Mouse (Mus musculus) embryonic facial prominence, embryonic 10.5 days (tissue): ENCODE results near the gene Klf9. TPM values are rescaled to one million over a fixed set of nuclear protein-coding genes. Genes with fewer than 3 reads are reported as not detected.

Experiments used
- DNase-seq: peaks from one replicate; pipeline ENCODE4 v3.0.0-alpha.2; 2017; ENCODE audit warnings: low spot score
- H3K27ac ChIP-seq: fragments of 300-500 bp; sonication (generic); replicated peaks from 2 replicates; pipeline ENCODE4 v1.5.1; 2016; ENCODE audit warnings: mild to moderate bottlenecking
- H3K27me3 ChIP-seq: fragments of 300-500 bp; sonication (generic); replicated peaks from 2 replicates; pipeline ENCODE4 v1.6.1; 2016; ENCODE audit warnings: low read depth, mild to moderate bottlenecking; ENCODE audit not compliant: poor library complexity, severe bottlenecking
- H3K36me3 ChIP-seq: fragments of 300-500 bp; sonication (generic); replicated peaks from 2 replicates; pipeline ENCODE4 v1.6.1; 2016; ENCODE audit warnings: mild to moderate bottlenecking, moderate library complexity
- H3K4me1 ChIP-seq: fragments of 300-500 bp; sonication (generic); 2 replicates; pipeline ENCODE4 v1.6.1; 2016
- H3K4me3 ChIP-seq: fragments of 300-500 bp; sonication (generic); 2 replicates; pipeline ENCODE4 v1.5.1; 2016; ENCODE audit warnings: mild to moderate bottlenecking, moderate library complexity
- H3K9me3 ChIP-seq: fragments of 300-500 bp; sonication (generic); 2 replicates; pipeline ENCODE4 v1.6.1; 2016; ENCODE audit warnings: mild to moderate bottlenecking
- WGBS: fragments of 180-500 bp; shearing (Covaris S2); methylation state at CpG from one replicate; pipeline ENCODE4 v1.1.7; 2016; 5-methylcytosine and 5-hydroxymethylcytosine counted together
- polyA plus RNA-seq: library from polyadenylated mRNA; unstranded; fragments of >200 nt; fragmentation: Nextera tagmentation; extraction: Ambion mirVana; gene quantifications from 2 replicates; pipeline ENCODE4 v1.2.1, GENCODE M21; 2016

Klf9 gene
- polyA plus RNA-seq, 1 experiment from 2014 or later, result 0.79 TPM

DNA sequence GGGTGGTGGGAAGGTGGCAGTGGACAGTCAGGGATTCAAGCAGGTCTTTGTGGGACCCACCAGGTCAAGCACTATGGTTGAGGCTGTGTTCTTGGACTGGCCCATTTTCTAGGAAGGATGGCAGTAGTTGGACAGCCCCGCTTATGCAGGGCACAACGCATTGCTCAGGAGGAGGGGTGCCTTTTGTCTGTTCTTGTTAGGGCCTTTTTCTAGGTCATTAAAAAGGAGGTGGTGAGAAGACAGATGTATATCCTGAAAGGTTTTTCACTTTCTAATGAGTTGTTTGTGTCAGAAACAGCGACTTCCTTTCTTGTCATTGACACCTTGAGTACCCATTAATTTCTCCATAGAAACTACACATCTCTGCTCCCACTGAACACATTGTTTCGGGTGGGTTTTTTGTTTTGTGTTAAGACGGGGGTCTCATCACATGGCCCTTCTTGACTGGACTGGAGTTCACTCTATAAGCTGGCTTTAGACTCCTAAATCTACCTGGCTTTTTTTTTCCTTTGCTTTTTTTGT, 12.6 kb downstream of the Klf9 start:
- Histone ChIP-seq H3K9me3 (no peaks in the 10 kb centered on the region), H3K4me3 (no peak overlapping the region), H3K27me3 (no peaks in the 10 kb centered on the region), H3K4me1 (peaks cover 12% of the 10 kb centered on the region), H3K27ac (no peak overlapping the region), H3K36me3 (no peaks in the 10 kb centered on the region)
- WGBS, result 87% methylated on average over 5 of the region's 5 CpGs
- DNase-seq, result no peak

DNA sequence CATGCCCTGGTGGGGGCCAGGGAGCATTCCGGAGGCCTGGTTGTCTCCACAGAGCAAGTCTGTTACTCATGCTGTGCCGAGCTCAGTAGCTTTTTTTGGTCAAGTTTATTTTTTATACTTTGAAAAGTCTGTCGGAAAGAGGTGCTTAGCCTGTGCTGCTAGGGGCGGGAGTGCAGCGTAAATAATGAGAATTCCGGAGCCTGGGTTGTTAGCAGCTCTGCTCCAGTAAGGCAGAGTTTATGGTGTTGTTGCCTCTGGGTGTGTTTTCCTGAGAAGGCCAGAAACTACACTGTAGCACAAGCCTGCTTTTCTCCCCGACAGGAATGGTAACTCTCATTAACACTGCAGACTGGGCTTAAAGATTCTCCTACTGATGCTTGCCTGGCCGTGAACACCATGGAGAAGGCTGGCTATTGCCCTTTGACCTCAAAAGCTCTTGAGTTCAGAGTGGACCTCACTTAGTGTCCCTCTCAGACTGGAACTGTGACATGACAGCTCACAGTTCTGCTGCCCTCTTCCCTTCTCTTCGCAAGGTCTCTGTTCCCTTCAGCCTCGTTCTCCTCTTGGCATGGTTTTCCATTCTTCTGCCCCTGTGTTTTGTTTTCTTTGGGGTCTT, 18.9 kb downstream of the Klf9 start:
- Histone ChIP-seq H3K27me3 (no peaks in the 10 kb centered on the region), H3K4me3 (no peak overlapping the region), H3K9me3 (no peaks in the 10 kb centered on the region), H3K27ac (no peak overlapping the region), H3K4me1 (peaks cover 18% of the 10 kb centered on the region), H3K36me3 (no peaks in the 10 kb centered on the region)
- no peak for DNase-seq
- WGBS, result 71% methylated on average over 10 of the region's 10 CpGs

DNA sequence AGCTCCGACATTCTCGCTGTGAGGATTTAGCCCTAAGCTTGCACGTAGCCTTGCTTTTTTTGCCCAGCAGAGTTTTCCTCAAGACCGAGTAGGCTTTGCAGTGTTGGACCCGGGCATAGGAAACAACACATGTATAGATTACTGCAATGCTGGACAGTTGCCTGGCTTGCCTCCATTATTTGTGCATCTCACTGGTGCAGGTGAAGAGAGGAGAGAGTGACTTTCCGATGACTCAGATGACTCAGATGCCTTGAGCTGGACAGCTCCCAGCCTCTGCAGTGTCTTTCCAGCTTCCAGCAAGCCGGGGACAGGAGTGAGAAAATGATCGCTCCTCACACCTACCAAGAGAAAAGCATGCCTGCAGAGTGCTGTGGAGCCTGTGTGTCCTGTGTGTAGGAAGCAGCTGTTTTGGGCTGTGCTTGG, 21.4 kb downstream of the Klf9 start:
- Histone ChIP-seq H3K27ac (no peak overlapping the region), H3K27me3 (no peaks in the 10 kb centered on the region), H3K36me3 (no peaks in the 10 kb centered on the region), H3K4me3 (no peak overlapping the region), H3K4me1 (peaks cover 18% of the 10 kb centered on the region), H3K9me3 (no peaks in the 10 kb centered on the region)
- peak; percentile 35 for DNase-seq
- 19% methylated on average over 8 of the region's 8 CpGs for WGBS

DNA sequence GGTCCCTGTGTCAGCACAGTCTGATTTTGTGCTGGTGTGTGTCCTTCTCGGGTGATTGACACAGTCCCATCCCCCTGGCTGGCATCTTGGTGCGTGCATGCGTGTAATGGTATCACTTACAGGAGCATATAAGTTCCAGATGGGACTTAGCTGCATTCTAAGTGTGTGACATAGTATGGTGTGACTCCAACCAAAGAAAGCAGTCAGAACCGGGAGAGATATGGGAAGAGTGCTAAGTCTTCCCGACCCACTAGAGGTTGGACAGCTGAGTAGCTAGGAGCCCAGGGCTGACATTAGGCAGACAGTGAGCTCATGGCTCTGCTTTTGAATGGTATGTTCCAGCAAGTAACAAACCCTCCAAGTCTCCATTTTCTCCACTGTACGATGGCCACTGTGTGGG, 21.9 kb downstream of the Klf9 start:
- DNase-seq, result peak; percentile 32
- WGBS, result 62% methylated on average over 6 of the region's 6 CpGs
- H3K27me3 ChIP-seq, result no peaks in the 10 kb centered on the region

DNA sequence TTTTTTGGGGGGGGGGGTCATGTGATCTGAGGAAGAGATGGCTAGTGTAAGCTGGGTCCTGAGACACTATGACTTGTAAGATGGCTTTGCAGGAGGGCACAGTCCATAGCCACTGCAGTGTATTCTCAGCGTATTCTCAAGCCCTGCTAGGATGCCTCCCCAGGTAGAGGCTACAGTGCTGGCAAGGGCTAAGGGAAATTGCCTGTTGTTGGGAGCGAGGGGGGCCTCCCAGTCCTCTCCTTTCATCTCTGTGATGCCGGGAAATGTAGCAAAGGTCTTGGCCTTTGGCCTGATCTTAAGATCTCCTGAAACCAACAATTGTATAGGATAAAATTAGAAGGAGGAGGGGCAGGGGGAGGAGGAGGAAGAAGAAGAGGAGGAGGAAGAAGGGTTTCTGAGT, 22.3 kb downstream of the Klf9 start:
- Histone ChIP-seq H3K27me3 (no peaks in the 10 kb centered on the region), H3K36me3 (no peaks in the 10 kb centered on the region), H3K4me3 (no peak overlapping the region), H3K9me3 (no peaks in the 10 kb centered on the region), H3K27ac (no peak overlapping the region), H3K4me1 (peaks cover 18% of the 10 kb centered on the region)
- WGBS, result 38% methylated on average over 3 of the region's 3 CpGs
- DNase-seq, result no peak

More for the DNA sequence above, 21.9 kb downstream of the Klf9 start:
- H3K9me3 ChIP-seq, result no peaks in the 10 kb centered on the region
- H3K27ac ChIP-seq, result no peak overlapping the region
- H3K36me3 ChIP-seq, result no peaks in the 10 kb centered on the region
- no peak overlapping the region for H3K4me3 ChIP-seq
- peaks cover 18% of the 10 kb centered on the region for H3K4me1 ChIP-seq

DNA sequence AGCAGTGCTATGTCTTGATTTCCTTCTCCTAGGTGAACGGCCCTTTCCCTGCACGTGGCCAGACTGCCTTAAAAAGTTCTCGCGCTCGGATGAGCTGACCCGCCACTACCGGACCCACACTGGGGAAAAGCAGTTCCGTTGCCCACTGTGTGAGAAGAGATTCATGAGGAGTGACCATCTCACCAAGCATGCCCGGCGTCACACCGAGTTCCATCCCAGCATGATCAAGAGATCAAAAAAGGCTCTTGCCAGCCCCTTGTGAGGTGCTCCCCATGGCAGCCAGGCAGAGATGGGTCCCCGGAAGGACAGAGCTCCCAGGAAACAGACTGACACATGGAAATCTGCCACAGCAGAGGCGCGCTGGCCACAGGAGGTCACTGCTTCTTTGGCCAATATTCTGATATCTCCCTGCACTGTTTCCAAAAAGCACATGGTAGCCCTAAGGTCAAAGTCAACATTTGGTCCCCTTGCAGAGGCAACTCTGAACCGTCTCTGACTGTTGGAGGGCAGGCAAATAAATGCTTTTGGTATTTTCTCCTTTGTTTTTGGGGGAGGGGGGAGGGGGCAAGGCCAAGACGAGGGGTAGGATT, 23.7 kb downstream of the Klf9 start:
- Histone ChIP-seq H3K9me3 (no peaks in the 10 kb centered on the region), H3K36me3 (no peaks in the 10 kb centered on the region), H3K27me3 (no peaks in the 10 kb centered on the region), H3K4me3 (no peak overlapping the region), H3K4me1 (peaks cover 18% of the 10 kb centered on the region), H3K27ac (no peak overlapping the region)
- 87% methylated on average over 16 of the region's 16 CpGs for WGBS
- DNase-seq, result no peak

DNA sequence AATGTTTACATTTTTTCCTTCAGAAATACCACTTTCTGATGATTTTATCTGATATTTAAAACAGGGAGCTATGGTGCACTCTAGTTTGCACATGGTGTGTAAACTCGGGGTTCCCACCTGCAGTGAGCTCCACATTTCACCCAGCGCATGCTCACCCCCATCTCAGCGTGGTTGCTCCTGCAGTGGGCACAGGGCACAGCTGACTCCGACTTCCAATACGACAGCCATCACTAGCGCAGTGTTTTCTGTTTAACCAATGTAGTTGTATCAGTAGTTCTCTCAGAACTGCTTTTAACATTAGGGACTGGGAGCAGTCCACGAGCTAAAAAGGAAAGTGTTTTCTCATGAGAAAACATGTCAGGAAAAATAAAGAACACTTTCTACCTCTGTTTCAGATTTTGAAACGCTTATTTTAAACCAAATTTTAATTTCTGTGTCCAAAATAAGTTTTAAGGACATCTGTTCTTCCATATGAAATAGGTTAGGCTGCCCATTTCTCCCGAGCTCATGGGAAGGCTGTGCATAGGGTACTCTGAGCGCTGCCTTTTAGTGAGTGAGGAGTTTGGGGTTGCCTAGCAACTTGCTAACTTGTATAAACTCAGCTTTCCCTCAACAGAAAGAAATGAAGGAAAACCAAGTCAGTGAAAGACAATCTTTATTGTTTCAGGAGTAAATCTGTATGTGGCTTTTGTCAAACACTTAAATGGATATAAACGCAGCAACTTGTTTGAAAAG, 25.7 kb downstream of the Klf9 start:
- DNase-seq, result no peak
- peaks cover 18% of the 10 kb centered on the region for H3K4me1 ChIP-seq
- no peaks in the 10 kb centered on the region for H3K36me3 ChIP-seq
- WGBS, result 81% methylated on average over 11 of the region's 11 CpGs
- H3K9me3 ChIP-seq, result no peaks in the 10 kb centered on the region
- H3K4me3 ChIP-seq, result no peak overlapping the region
- no peaks in the 10 kb centered on the region for H3K27me3 ChIP-seq
- H3K27ac ChIP-seq, result no peak overlapping the region

DNA sequence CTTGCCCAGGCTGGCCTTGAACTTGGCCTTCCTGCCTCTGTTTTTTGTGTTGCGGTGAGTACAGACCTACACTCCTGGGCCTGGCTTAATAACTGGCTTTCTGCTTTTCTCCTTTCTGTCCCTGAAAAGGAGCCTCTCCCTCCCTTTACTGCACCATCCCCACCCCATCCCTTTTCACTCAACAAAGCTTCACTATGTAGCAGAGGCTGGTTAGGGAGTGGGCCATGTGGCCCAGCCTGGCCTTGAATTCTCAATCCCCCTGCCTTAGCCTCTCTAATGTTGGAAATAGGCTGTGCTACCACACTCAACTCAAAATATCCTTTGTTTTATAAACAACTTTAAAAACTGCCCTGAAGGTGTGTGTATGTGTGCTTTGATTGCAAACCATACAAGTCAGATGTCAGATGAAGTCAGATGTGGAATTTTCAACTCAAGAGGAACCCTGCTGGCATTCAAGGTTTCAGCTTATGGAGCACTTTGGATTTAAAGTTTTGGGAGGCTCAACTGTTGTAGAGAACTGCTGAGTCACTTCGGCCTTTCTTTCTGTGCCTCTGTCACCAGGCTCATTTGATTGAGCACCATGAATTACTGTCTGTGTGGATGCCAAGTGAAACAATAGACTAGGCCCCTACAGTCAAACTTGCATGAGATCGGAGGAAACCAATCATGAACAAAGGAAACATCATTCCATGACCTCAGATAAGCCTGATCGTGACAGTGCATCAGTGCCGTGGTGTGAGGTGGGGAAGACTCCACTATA, 28.1 kb downstream of the Klf9 start:
- no peak for DNase-seq
- H3K27me3 ChIP-seq, result no peaks in the 10 kb centered on the region
- WGBS, result 92% methylated on average over 5 of the region's 5 CpGs
- no peaks in the 10 kb centered on the region for H3K36me3 ChIP-seq
- no peak overlapping the region for H3K27ac ChIP-seq
- H3K4me3 ChIP-seq, result no peak overlapping the region
- no peaks in the 10 kb centered on the region for H3K4me1 ChIP-seq
- H3K9me3 ChIP-seq, result no peaks in the 10 kb centered on the region

DNA sequence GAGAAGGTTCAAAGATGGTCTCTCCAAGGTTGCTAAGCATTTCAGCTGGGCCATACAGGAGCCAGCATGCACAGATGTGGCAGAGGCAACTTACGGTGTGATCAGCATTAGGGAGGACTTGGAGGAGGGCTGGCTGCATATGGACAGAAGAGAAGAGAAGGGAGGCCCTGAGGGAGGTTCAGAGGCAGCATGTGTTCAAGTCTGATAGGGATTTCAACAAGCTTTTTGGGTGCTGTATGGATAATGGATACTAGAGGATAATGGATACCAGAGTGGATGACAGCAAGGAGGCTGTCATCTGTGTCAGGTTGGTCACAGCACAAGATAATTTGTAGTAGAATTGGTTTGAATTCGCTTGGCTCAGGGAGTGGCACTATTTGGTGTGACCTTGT, 28.6 kb downstream of the Klf9 start:
- H3K4me1 ChIP-seq, result no peaks in the 10 kb centered on the region
- no peak overlapping the region for H3K4me3 ChIP-seq
- H3K27me3 ChIP-seq, result no peaks in the 10 kb centered on the region
- DNase-seq, result no peak
- WGBS, result 87% methylated on average over 2 of the region's 2 CpGs
- no peaks in the 10 kb centered on the region for H3K36me3 ChIP-seq
- H3K27ac ChIP-seq, result no peak overlapping the region
- no peaks in the 10 kb centered on the region for H3K9me3 ChIP-seq

DNA sequence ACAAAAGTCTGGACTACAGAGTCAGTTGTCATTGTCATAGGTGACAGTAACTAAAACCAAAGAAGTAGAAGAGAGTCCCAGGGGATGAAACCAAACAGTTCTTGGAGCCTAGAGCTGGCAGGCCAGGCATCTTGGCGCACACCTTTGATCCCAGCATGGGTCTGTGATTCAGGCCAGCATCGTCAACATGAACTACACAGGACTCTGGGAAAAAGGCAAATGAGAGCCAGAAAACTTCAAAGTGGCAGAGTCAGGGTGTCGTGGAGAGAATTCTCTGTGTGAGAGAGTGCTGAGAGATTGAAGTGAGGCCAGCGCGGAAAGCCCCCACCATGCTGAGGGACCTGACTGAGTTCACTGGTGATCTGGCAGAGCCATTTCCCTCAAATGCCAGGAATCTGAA, 29.4 kb downstream of the Klf9 start:
- no peaks in the 10 kb centered on the region for H3K27me3 ChIP-seq
- 89% methylated on average over 5 of the region's 5 CpGs for WGBS

DNA sequence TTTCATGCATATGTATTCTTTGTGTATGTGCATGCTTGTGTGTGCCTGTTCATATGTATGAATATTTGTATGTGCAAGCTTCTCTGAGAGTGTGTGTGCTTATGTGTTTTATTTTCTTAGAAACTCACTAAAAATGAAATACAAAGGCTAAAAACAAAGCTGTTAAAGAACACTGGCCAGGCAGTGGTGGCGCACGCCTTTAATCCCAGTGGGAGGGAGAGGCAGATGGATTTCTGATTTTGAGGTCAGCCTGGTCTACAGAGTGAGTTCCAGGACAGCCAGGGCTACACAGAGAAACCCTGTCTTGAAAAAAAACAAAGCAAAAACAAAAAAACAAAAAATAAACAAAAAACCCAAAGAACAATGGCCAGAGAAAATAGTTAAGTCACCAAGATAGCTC, 30.1 kb downstream of the Klf9 start:
- WGBS, result 87% methylated on average over 2 of the region's 2 CpGs
- Histone ChIP-seq H3K4me1 (no peaks in the 10 kb centered on the region), H3K27ac (no peak overlapping the region)

More for the DNA sequence above, 29.4 kb downstream of the Klf9 start:
- Histone ChIP-seq H3K4me1 (no peaks in the 10 kb centered on the region), H3K9me3 (no peaks in the 10 kb centered on the region), H3K4me3 (no peak overlapping the region), H3K27ac (no peak overlapping the region), H3K36me3 (no peaks in the 10 kb centered on the region)
- DNase-seq, result no peak

DNA sequence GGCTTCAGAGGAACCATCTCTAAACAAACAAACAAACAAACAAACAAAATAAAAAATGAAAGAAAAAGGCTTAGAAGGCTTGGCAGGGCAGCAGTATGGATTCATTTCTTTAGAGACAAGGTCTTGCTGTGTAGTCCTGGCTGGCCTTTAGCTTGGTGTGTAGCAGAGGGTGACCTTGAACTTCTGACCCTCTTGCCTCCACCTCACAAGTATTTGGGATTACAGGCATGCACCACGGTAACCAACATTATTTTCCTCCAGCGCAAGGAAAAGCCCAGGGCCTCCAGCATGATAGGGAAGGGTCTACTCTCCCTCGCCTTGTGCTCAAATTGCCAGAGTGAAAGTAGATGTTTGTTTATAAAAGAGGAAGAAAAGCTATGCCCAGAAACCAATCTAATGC, 34.1 kb downstream of the Klf9 start:
- WGBS, result 79% methylated on average over 3 of the region's 3 CpGs

More for the DNA sequence above, 30.1 kb downstream of the Klf9 start:
- Histone ChIP-seq H3K9me3 (no peaks in the 10 kb centered on the region), H3K27me3 (no peaks in the 10 kb centered on the region), H3K36me3 (no peaks in the 10 kb centered on the region), H3K4me3 (no peak overlapping the region)
- DNase-seq, result no peak

More for the DNA sequence above, 34.1 kb downstream of the Klf9 start:
- Histone ChIP-seq H3K4me1 (0 out of 2 replicates have a peak, but pooled peaks cover 5% of the 10 kb centered on the region), H3K36me3 (no peaks in the 10 kb centered on the region), H3K4me3 (no peak overlapping the region), H3K27me3 (no peaks in the 10 kb centered on the region), H3K27ac (no peak overlapping the region), H3K9me3 (no peaks in the 10 kb centered on the region)
- DNase-seq, result no peak
